Comparison of ENCODE assay signal across 20 mouse cellular contexts in the genomic region with DNA sequence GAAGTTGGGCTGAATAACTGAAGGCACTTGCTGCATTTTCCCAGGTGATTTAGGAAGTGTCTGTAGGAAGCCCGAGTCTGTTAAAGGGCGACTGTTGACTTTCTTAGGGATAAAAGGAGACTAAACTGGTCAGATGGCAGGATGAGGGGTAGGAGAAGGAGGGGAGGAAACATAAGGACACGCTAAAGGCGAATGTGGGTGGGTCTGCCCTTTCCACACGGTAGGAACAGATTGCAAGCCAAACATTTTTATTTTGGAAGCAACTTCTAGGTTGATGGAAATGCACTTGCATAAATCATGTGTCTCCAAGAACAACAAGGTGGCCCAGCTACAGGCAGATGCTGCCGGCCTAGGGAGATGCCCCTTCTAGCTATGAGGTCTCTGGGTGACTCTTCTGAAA. TPM values are rescaled to one million over a fixed set of nuclear protein-coding genes. Genes with fewer than 3 reads are reported as not detected.
"Had no signal": no experiment of that assay in that cellular context is flagged by ENCODE, and none has a peak within 500 bp of the region (broad histone marks: within the 10 kb centered on the region; RNA-seq: fewer than 3 reads in every experiment).

No protein-coding gene starts in this region.

- ATAC-seq: liver, postnatal 0 days; midbrain, embryonic 13.5 days; midbrain, embryonic 15.5 days had no signal

- H3K9me3 ChIP-seq: liver, embryonic 15.5 days; lung, embryonic 15.5 days; megakaryocyte, embryonic 14.5 days; midbrain, embryonic 13.5 days; midbrain, embryonic 15.5 days; neural tube, embryonic 12.5 days; stomach, embryonic 15.5 days had no signal

- H3K9ac ChIP-seq: liver, embryonic 15.5 days; liver, postnatal 0 days; lung, embryonic 15.5 days; midbrain, embryonic 13.5 days; midbrain, embryonic 15.5 days; neural tube, embryonic 12.5 days; stomach, embryonic 15.5 days had no signal

- H3K4me2 ChIP-seq: liver, embryonic 15.5 days; lung, embryonic 15.5 days; midbrain, embryonic 11.5 days; midbrain, embryonic 13.5 days; midbrain, embryonic 15.5 days; neural tube, embryonic 12.5 days; stomach, embryonic 15.5 days had no signal

- H3K4me1 ChIP-seq: liver, embryonic 15.5 days; lung, embryonic 15.5 days; stomach, embryonic 15.5 days had no signal

- H3K4me3 ChIP-seq: liver, embryonic 15.5 days; lung, embryonic 15.5 days; megakaryocyte, embryonic 14.5 days; midbrain, embryonic 13.5 days; midbrain, embryonic 15.5 days; neural tube, embryonic 12.5 days; stomach, embryonic 15.5 days had no signal

- DNase-seq: liver, postnatal 0 days; lung, adult 2 months; lung, postnatal 14 days; lung, postnatal 36 days; right cerebral cortex, postnatal 14 days; thymus, adult 18-20 months; thymus, postnatal 14 days; thymus, postnatal 36 days had no signal

- H3K36me3 ChIP-seq: liver, embryonic 15.5 days; lung, embryonic 15.5 days; midbrain, embryonic 13.5 days; midbrain, embryonic 15.5 days; neural tube, embryonic 12.5 days; stomach, embryonic 15.5 days had no signal

- H3K27me3 ChIP-seq: liver, embryonic 15.5 days; lung, embryonic 15.5 days; midbrain, embryonic 13.5 days; midbrain, embryonic 15.5 days; neural tube, embryonic 12.5 days; stomach, embryonic 15.5 days had no signal

- H3K27ac ChIP-seq: liver, embryonic 15.5 days; lung, embryonic 15.5 days; macrophage; midbrain, embryonic 13.5 days; midbrain, embryonic 15.5 days; neural tube, embryonic 12.5 days; stomach, embryonic 15.5 days had no signal

RNA-seq across cellular contexts. Expression of a gene that starts 18.9 kb away (rescaled TPM):
- total RNA-seq: megakaryocyte progenitor cell, adult 5-6 weeks; monocyte, adult 5-6 weeks; neutrophil, adult 5-6 weeks had no signal
